In the genomic region with DNA sequence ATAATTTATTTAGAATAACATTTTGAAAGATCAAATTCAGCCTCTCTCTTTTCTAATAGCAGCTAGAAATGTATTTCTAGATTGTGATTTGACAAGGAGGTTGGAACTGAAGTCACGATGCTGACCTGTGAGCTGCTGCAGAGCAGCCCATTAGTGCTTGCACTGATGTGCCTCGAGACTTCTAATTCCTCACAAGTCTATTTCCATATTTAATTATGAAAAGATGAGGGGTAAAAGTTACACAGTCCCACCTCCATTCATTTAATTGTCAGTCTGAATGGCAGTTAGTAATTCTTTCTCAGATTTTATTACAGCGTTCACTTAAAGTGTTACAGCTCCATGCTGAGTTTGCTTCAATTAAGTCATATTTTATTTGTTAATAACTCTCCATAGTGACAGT, we compare ENCODE assay signal across 21 mouse cellular contexts. TPM values are rescaled to one million over a fixed set of nuclear protein-coding genes. Genes with fewer than 3 reads are reported as not detected.
"Had no signal": no experiment of that assay in that cellular context is flagged by ENCODE, and none has a peak within 500 bp of the region (broad histone marks: within the 10 kb centered on the region; RNA-seq: fewer than 3 reads in every experiment).

No protein-coding gene starts in this region.

- H3K27ac ChIP-seq: limb, embryonic 12.5 days; limb, embryonic 15.5 days; liver, embryonic 14.5 days; macrophage; stomach, postnatal 0 days had no signal

- ATAC-seq: liver, postnatal 0 days; lung, postnatal 0 days had no signal

- H3K4me2 ChIP-seq: limb, embryonic 12.5 days; limb, embryonic 15.5 days; liver, embryonic 11.5 days; lung, embryonic 14.5 days had no signal

- H3K4me3 ChIP-seq: limb, embryonic 12.5 days; limb, embryonic 15.5 days had no signal

- H3K4me1 ChIP-seq: limb, embryonic 12.5 days; limb, embryonic 15.5 days had no signal

- H3K9ac ChIP-seq: limb, embryonic 12.5 days; limb, embryonic 15.5 days; liver, embryonic 14.5 days; liver, postnatal 0 days; lung, embryonic 14.5 days had no signal

- H3K27me3 ChIP-seq: limb, embryonic 12.5 days; limb, embryonic 15.5 days had no signal

- H3K36me3 ChIP-seq: limb, embryonic 12.5 days; limb, embryonic 15.5 days had no signal

- DNase-seq: kidney, adult 18-20 months; kidney, adult 9 months; kidney, postnatal 14 days; kidney, postnatal 4 days; left cerebral cortex, postnatal 4 days; liver, postnatal 0 days; lung, embryonic 14.5 days; retina, postnatal 1 day; thymus, adult 2 months; thymus, postnatal 14 days; thymus, postnatal 4 days had no signal

- H3K9me3 ChIP-seq: limb, embryonic 12.5 days; limb, embryonic 15.5 days had no signal

RNA-seq across cellular contexts. Expression of gene Stpg2, which starts 19.6 kb away (rescaled TPM):
- total RNA-seq: left cerebral cortex, postnatal 4 days; megakaryocyte, adult 5-6 weeks had no signal
- polyA plus RNA-seq: kidney, embryonic 16.5 days; limb, embryonic 15.5 days; liver, embryonic 11.5 days; liver, embryonic 14.5 days; liver, postnatal 0 days; lung, embryonic 14.5 days; lung, postnatal 0 days; macrophage; stomach, embryonic 14.5 days; stomach, postnatal 0 days; thymus, adult 2 months had no signal
